Mouse (Mus musculus) layer of hippocampus, postnatal 25 days (tissue): ENCODE data around the gene Sox11. TPM values are rescaled to one million over a fixed set of nuclear protein-coding genes. Genes with fewer than 3 reads are reported as not detected.

Experiments used
- DNase-seq, 2 experiments: peaks; one replicate each; pipeline ENCODE4 v3.0.0; 2022; ENCODE audit warnings: mixed read lengths in 2 of 2, low spot score in 1 of 2; ENCODE audit errors: extremely low spot score in 1 of 2
- total RNA-seq, 2 experiments: library from RNA; stranded (reverse); gene quantifications; 2 replicates each; pipeline ENCODE4 v1.2.3; 2021

Gene Sox11
- total RNA-seq, 2 experiments from 2014 or later: 22.9 to 23.5 TPM

GRCm38 (mm10) chr12:27337482-27337881 is 4.9 kb downstream of the Sox11 start:
- DNase-seq: no peak

DNA sequence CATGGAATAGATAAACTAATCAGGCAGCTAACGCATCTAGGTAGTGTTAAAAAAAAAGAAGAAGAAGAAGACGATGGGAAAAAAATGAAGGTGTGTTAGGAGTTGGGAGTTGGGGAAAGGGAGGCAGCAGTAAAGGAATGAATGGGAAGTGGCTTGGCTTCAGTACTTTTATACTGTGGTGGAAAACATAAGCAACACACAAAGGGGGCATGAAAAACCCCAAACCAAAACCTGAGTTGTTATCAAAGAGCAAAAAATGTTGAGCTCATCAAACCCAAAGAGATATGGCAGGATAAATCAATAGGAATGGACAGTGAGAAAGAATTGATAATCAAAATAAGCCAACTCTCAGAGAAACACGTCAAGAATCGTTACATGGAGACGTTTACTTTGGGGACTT is 5.6 kb downstream of the Sox11 start:
- no peak for DNase-seq

DNA sequence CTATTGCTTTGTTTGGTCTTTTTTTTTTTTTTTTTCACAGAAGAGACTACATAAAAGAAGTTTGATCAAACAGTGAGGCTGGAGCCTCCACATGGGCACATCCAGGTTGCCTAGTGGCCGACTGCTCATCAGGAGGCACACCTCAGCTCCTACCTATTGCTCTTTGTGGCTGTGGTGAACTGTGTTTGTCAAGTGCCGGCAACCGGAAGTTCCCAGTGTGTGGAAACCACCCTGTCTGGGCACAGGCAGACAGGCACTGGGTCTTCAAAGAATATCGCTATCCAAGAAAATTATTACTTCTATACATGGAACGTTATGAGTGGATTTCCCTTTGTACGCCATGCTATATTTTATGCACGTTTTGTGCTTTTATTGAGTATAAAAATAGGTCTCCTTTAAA is 6.0 kb downstream of the Sox11 start:
- DNase-seq: no peak

GRCm38 (mm10) chr12:27335356-27336055 is 6.9 kb downstream of the Sox11 start:
- no peak for DNase-seq

- no peak for DNase-seq
Measured at GRCm38 (mm10) chr12:27333590-27333989, 8.8 kb downstream of the Sox11 start.

GRCm38 (mm10) chr12:27323423-27323822 is 19.0 kb downstream of the Sox11 start:
- DNase-seq: no peak

DNA sequence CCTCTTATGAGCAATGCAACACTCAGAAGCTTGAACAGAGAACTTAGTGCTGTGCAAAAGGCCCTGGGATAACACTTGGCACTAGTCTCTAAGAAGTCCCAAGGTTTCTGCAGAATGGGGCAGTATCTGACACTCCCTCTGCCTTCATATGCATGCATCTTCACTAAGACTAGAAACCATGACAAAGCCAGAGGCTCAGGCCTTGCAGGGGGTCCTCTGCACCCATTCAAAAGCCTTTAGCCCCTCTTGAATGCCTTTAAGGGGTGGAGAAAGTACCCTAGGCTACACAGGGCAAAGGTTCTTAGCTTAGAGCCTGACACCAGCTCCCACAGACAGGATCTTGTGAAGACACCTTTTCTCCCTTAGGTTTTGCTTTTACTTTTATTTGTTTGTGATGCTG is 21.7 kb downstream of the Sox11 start:
- no peak for DNase-seq

DNA sequence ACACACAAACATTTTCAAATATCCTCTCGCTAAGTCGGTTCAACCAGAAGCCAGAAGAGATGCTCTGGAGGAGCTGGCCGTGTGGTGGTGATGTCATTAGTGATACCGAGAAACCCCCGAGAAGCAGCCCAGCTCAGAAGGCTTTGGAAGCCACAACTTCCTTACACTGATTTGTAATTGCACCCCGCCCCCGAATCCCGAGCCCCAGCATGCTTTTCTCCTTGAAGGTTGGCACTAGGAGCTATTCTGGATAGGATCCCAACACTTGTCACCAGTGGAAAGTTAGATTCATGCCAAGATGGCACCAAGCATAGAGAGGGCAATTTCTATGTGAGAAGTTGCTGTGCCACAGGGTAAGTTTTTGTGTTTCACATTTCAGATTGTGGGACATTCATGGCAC is 29.4 kb downstream of the Sox11 start:
- DNase-seq: no peak

- no peak for DNase-seq
Measured at GRCm38 (mm10) chr12:27311854-27312466, 30.4 kb downstream of the Sox11 start.

DNA sequence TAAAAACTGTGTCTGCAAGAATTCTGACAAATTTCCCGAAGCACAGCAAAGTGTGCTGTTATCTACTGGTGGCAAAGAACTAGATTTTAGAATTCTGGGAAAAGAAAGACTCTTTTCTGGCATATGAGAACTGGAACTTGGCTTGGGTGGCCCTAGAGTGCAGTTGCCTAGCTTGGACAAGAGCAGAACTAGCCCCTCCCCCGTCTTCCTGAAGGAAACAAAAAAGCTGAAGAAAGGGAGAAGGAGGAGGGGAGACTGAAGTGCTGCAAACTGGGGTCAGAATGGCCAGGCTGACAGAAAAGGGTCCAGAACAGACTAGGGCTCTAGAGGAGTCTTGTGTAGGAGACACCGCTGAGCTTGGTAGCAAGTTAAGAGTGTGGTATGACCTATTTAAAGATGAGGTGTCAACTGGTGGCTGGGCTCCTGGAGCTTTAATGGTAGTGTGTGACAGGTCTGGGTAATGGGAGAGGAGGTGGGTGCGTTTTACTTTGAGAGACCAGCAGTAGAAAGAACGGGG is 31.0 kb downstream of the Sox11 start:
- no peak for DNase-seq

DNA sequence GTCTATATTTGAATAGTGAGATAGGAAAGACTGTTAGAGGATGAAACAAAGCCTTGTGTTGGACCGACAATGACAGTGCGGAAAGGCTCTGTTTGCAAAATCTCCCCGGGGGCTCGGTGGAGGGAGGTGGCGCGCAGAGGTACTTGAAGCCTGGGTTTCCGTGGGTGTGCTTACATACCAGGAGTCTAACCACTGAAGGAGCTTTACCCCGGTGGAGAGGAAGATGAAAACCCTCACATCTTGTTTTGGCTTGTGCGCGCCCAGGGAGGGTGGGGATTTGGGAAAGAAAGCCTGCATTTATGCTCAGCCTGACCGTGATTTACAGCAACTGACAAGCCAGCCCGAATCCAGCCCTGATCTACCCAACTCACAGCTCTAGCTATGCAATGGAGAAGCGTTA is 31.7 kb downstream of the Sox11 start:
- no peak for DNase-seq

DNA sequence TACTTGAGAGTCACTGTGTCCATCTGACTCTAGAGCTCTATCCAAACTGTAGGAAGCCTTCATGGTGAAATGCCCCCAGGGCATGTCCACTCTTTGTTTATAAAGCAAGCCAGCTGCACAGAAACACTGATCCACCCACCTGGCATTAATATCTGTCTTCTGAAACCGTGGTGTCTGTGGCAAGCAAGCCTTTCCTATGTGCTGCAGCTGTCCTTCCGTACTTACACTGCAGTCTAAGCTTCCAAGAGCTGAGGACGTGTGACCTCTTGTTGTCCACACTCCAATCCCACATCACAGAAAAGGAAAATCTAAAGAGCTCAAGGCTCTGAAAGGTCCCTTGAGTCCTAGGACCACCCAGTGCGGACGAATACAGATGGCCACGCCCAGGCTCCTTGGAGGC is 32.4 kb downstream of the Sox11 start:
- no peak for DNase-seq

DNA sequence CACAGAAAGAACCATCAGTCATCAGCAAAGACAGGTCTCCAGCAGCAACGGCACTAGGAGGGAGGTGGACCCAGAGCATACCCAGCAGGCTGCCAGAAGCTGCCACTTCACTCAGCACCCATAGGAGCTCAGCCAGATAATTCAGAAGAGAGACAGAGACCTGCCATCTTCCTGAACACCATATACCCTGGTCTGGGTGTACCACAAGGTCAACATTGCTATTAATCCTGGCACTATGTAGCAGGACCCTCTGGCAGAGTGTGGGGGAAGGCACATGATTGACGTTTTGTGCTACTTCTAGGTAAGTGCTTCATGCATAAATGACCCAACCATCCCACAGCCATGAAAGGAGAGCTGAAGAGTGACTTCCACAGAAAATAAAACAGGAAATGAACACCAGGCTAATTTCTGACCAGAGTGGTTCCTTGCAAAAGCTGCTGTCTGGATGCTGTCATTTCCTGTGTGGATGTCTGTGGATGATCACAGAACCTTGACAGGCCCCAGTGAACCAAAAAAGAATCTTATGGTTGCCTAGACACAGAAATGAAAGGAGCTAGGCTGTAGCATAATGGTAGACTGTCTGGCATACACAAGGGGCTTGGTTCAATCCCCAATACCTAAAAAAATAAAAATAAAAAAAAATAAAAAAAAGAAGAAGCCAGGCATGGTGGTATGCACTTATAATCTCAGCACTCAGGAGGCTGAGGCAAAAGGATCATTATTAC is 37.5 kb downstream of the Sox11 start:
- DNase-seq: no peak

DNA sequence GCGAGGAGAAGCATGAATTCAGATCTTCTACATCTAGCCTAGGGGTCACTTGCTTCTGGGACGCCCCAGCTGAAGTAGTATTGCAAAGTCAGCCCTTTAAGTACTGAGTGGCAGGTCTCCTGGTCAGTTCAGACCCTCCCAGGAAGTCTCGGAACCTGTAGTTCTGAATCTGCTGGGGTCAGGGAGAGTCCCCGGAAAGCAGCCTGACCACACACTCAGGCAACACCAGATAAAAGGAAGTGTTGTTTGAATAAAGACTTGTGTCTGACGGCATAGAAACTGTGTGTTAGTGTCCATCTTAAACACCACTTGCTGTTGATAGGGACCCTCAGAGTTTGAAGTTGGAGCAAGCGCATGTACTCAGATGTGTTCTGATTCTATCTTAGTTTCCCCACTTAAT is 39.2 kb downstream of the Sox11 start:
- DNase-seq: no peak

- DNase-seq: no peak
Measured at GRCm38 (mm10) chr12:27298721-27299120, 43.7 kb downstream of the Sox11 start.

DNA sequence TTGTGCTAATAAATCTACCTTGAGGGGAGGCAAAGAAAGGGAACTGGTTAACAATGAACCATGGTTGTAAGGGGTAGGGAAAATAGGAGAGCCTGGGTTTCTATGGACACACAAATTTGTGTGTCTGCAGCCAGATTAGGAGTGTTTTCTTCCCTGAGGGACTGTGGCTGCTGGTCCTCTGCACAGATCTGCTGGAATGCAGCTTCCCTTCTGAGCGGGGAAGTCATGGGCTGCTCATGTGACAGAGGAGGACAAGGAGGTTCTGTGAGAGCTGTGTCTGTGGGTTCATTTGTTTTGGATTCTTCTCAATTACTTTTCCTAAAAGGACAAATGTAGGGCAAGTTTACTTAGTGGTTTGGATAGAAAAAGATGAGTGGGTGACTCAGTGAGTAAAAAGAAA is 48.2 kb downstream of the Sox11 start:
- DNase-seq: no peak

- DNase-seq: no peak
Measured at GRCm38 (mm10) chr12:27293736-27294135, 48.6 kb downstream of the Sox11 start.

DNA sequence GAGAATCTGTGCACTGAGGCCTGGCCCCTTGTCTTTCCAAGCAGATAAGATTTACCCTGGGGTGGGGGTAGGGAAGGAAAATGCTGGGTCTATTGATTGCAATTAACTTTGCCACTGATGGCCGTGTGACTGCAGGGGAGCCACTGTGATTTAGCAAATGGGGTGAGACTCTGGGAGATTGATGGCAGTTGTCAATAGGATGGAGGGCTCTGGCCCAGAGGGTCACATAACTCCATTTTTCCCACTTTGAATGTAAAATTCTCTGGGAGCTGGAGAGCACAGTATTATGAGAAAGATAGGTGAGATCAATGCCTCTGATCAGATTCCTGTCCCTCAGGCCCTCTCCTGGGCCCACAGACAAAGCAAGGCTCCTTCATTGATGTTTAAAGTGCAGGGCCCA is 49.2 kb downstream of the Sox11 start:
- DNase-seq: no peak
